Mouse (Mus musculus) adrenal gland, postnatal 25 days (tissue): Measurements from ENCODE around the gene Fam83d. TPM values are rescaled to one million over a fixed set of nuclear protein-coding genes. Genes with fewer than 3 reads are reported as not detected.

Experiments
- DNase-seq: peaks from one replicate; pipeline ENCODE4 v3.0.0; 2021; ENCODE audit warnings: mixed read lengths
- microRNA-seq, 2 experiments: library from miRNA; unstranded; fragments of <30 nt; microRNA quantifications; one replicate each; pipeline ENCODE4 v1.2.0; 2021
- total RNA-seq: library from RNA; stranded (reverse); gene quantifications from 2 replicates; pipeline ENCODE4 v1.2.3, GENCODE M21; 2021

Gene Fam83d
- total RNA-seq, 1 experiment from 2014 or later = 2.8 TPM

DNA sequence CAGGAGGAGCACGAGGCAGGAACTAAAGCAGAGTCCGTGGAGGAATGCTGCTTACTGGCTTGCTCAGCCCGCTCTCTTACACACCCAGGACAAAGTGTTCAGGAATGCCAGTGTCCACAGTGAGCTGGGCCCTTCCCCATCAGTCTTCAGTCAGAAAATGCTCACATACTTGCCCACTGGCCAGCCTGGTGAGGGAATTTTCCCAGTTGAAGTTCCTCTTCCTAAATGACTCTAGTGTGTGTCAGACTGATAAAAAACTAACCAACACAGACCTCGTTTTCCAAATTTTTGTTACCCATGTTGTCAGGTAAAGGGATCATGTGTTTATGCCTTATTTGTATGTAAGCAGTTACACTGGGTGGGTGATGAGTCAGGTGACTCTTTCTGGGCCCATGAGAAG is 48.3 kb downstream of the Fam83d start:
- no peak for DNase-seq

GRCm38 (mm10) chr2:158817708-158818107 is 49.8 kb downstream of the Fam83d start:
- DNase-seq = no peak

GRCm38 (mm10) chr2:158828124-158828523 is 60.2 kb downstream of the Fam83d start:
- no peak for DNase-seq

DNA sequence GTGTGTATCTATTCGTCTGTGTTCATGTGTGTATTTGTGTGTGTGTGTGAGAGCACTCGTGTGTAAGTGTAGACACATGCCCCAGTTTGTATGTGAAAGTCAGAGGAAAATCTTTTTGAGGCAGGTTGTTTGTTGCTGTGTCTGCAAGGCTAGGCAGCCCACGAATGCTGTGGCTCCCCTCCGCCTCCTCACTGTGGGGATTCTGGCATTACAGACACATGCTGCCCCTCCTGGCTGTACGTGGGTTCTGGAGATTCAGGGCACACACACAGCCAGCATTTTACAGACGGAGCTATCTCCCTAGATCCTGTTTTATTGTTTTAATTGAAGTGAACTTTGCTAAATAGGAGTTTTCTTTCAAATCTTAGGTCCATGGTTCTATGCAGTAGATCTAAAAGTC is 61.9 kb downstream of the Fam83d start:
- no peak for DNase-seq

DNA sequence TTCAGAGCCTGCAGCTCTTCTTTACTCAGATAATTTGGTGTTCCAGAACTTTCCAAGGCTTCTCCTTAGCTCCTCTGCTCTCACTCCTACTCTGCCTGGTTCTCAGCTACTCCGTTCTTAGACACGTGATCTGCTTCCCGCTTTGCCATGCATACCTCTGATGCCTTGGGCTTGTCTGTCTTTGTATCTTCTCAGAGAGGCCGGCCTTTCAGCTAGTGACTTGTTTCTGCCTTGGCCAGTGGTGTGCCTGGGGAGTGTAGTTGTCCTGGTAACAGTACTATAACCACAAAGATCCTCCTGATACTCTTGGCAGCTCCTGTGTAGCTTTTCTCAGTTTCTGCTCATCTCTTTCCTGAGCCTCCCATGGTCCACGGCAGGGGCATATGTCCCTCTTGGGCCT is 65.3 kb downstream of the Fam83d start:
- DNase-seq = no peak

- no peak for DNase-seq
These were observed 65.8 kb downstream of the Fam83d start for GRCm38 (mm10) chr2:158833645-158834044.

Small RNAs within 50 kb of the gene (microRNA-seq; reads per million reads assigned to microRNA genes)
- gene Gm26141 = 0 reads per million in 2 experiments

Other genes with a start within 250 kb of the Fam83d start
- gene Slc32a1, start 157.3 kb upstream of the Fam83d start, total RNA-seq = not detected in 2 replicates
- gene Actr5, start 143.2 kb upstream of the Fam83d start, total RNA-seq = 9.9 and 14.8 TPM in 2 replicates
- 15.8 and 19.0 TPM in 2 replicates for gene Ppp1r16b, start 102.7 kb upstream of the Fam83d start, total RNA-seq
- 15.3 and 15.4 TPM in 2 replicates for gene Dhx35, start 26.7 kb downstream of the Fam83d start, total RNA-seq